Mouse (Mus musculus) ES-Bruce4 (cell line): ENCODE measurements around the gene Pdcd6ip.

Experiments
- CTCF ChIP-seq: IDR thresholded peaks from one replicate; pipeline ENCODE4 v1.8.1; 2011; ENCODE audit warnings: low read depth, low read length
- EP300 ChIP-seq: IDR thresholded peaks from 2 replicates; pipeline ENCODE4 v1.6.1; 2011; ENCODE audit warnings: low read depth, low read length; ENCODE audit not compliant: insufficient read depth
- POLR2A ChIP-seq: IDR thresholded peaks from one replicate; pipeline ENCODE4 v1.8.1; 2011; ENCODE audit warnings: low read length; ENCODE audit not compliant: insufficient read depth

- TF ChIP-seq CTCF (no peak), POLR2A (no peak), EP300 (no peak)
Observed at GRCm38 (mm10) chr9:113632350-113633043, 75.6 kb downstream of the Pdcd6ip start.
